9 mouse cellular contexts compared by ENCODE assay signal in the genomic region with DNA sequence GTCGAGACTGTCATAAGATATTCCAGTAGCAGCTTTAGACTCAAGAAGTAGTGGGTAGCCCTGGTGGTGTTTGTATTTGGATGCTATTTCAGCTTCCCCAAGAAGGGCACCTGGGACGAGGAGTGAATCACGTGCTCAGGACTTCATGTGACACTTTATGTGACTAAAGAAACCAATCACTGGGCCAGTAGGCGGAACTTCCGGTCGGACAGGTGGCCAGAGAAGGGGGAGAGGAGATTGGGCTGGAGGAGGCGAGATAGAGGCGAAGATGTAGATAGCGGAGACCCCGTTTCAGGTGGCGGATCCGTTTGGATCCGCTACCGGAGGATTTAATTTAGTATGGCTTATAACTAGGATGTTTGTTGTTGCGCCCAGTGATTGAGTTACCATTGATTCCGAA. TPM values are rescaled to one million over a fixed set of nuclear protein-coding genes. Genes with fewer than 3 reads are reported as not detected.
DNase-seq lines count a peak whose midpoint lies in the region; ATAC-seq lines count a peak whose summit lies in the region.
"Had no signal": no experiment of that assay in that cellular context is flagged by ENCODE, and none has a peak within 500 bp of the region (broad histone marks: within the 10 kb centered on the region; RNA-seq: fewer than 3 reads in every experiment).

No protein-coding gene starts in this region.

- H3K27me3 ChIP-seq in forebrain, embryonic 15.5 days, result no peaks in the 10 kb centered on the region
- H3K27me3 ChIP-seq in hindbrain, embryonic 13.5 days, result no peaks in the 10 kb centered on the region

- peak overlapping the region; percentile 40 for H3K4me3 ChIP-seq in forebrain, embryonic 15.5 days
- H3K4me3 ChIP-seq in hindbrain, embryonic 13.5 days, result peak overlapping the region; percentile 48
- peak overlapping the region; percentile 21; the same call in 1 of the 2 replicates for H3K4me3 ChIP-seq in macrophage (ENCODE audit: inconsistent target)

- peak overlapping the region; percentile 52 for H3K4me2 ChIP-seq in forebrain, embryonic 15.5 days (replicated peaks)
- H3K4me2 ChIP-seq in hindbrain, embryonic 13.5 days, result peak overlapping the region; percentile 67

- H3K9ac ChIP-seq in forebrain, embryonic 15.5 days (replicated peaks), result peak overlapping the region; percentile 17
- peak overlapping the region; percentile 72 for H3K9ac ChIP-seq in hindbrain, embryonic 13.5 days

- WGBS in forebrain, embryonic 15.5 days, result 21% methylated on average over 16 of the region's 16 CpGs
- WGBS in hindbrain, embryonic 13.5 days, result 24% methylated on average over 16 of the region's 16 CpGs
- WGBS in macrophage (ENCODE audit: missing documents), result 48% methylated on average over 16 of the region's 16 CpGs

- H3K79me2 ChIP-seq in macrophage (ENCODE audit: inconsistent target), result no peaks in the 10 kb centered on the region

- no peaks in the 10 kb centered on the region for H3K36me3 ChIP-seq in forebrain, embryonic 15.5 days
- no peaks in the 10 kb centered on the region for H3K36me3 ChIP-seq in hindbrain, embryonic 13.5 days
- no peaks in the 10 kb centered on the region for H3K36me3 ChIP-seq in macrophage (ENCODE audit: inconsistent target)

- H3K27ac ChIP-seq in forebrain, embryonic 15.5 days (replicated peaks), result no peak overlapping the region
- peak overlapping the region; percentile 44 for H3K27ac ChIP-seq in hindbrain, embryonic 13.5 days
- 0 out of 2 replicates have a peak overlapping the region, but pooled peaks have one; percentile 8 for H3K27ac ChIP-seq in macrophage

- DNase-seq in ZHBTc4 (ENCODE audit: low read depth, low spot score), result peak; percentile 82
- peak; percentile 55 for DNase-seq in c-Kit-positive CD71-positive TER-119-negative erythroid progenitor cells, embryonic 14.5 days (ENCODE audit: low read depth)
- DNase-seq in left cerebral cortex, postnatal 14 days (ENCODE audit: low spot score in 2 of 2), result peak; percentile 64 to 76
- peak; percentile 76 for DNase-seq in right cerebral cortex, postnatal 4 days

- no peaks in the 10 kb centered on the region for H3K9me3 ChIP-seq in forebrain, embryonic 15.5 days
- no peaks in the 10 kb centered on the region for H3K9me3 ChIP-seq in hindbrain, embryonic 13.5 days

- 0 out of 2 replicates have a peak, but pooled peaks cover 4% of the 10 kb centered on the region for H3K4me1 ChIP-seq in forebrain, embryonic 15.5 days
- 0 out of 2 replicates have a peak, but pooled peaks cover 8% of the 10 kb centered on the region for H3K4me1 ChIP-seq in hindbrain, embryonic 13.5 days (replicated peaks)

- intact Hi-C loops in left cerebral cortex, postnatal 14 days (cut with DNase I), result no loop called here

- peak; percentile 82 for ATAC-seq in forebrain, embryonic 15.5 days (replicated peaks)
- ATAC-seq in hindbrain, embryonic 13.5 days (ENCODE audit: low FRiP score), result peak; percentile 90
- ATAC-seq in megakaryocyte progenitor cell, adult 5-6 weeks (replicated peaks; ENCODE audit: poor library complexity), result no peak

RNA-seq across cellular contexts. Expression of a gene that starts 8.1 kb away (rescaled TPM):
- polyA plus RNA-seq in forebrain, embryonic 15.5 days (2015; fragmentation: Nextera tagmentation; extraction: Ambion mirVana), result 10.9 and 13.6 TPM in 2 replicates
- 10.8 and 12.0 TPM in 2 replicates for polyA plus RNA-seq in hindbrain, embryonic 13.5 days (2015; fragmentation: Nextera tagmentation; extraction: Ambion mirVana)
- total RNA-seq in left cerebral cortex, postnatal 14 days (2021), result 1 to 10 TPM; 3.0 to 4.0 TPM
- total RNA-seq in macrophage (2018; cell fraction: chromatin; rRNA removed), result 1 to 10 TPM in 1 of 26 experiments, under 1 TPM in 3, not detected in 22; 0.24 to 4.9 (median 0.27) TPM
- under 1 TPM in 1 of 26 experiments, not detected in 25; 0.06 TPM for total RNA-seq in macrophage (2018; cell fraction: cytosol; rRNA removed)
- under 1 TPM in 2 of 26 experiments, not detected in 24; 0.59 to 0.62 TPM for total RNA-seq in macrophage (2018; cell fraction: nucleus; rRNA removed)
- not detected in 3 replicates for polyA plus RNA-seq in macrophage (2018)
- not detected in 2 replicates for total RNA-seq in megakaryocyte progenitor cell, adult 5-6 weeks (2015)
- not detected in 2 replicates for total RNA-seq in megakaryocyte progenitor cell, adult 5-6 weeks (2017)

RNA-seq across cellular contexts. Expression of a gene that starts 26.2 kb away (rescaled TPM):
- 1.1 and 2.3 TPM in 2 replicates for polyA plus RNA-seq in forebrain, embryonic 15.5 days (2015; fragmentation: Nextera tagmentation; extraction: Ambion mirVana)
- 2.6 and 3.7 TPM in 2 replicates for polyA plus RNA-seq in hindbrain, embryonic 13.5 days (2015; fragmentation: Nextera tagmentation; extraction: Ambion mirVana)
- 1 to 10 TPM in 1 of 2 experiments, under 1 TPM in 1; 0.83 to 1.0 TPM for total RNA-seq in left cerebral cortex, postnatal 14 days (2021)
- 10 to 100 TPM in 25 of 26 experiments, 1 to 10 TPM in 1; 6.2 to 29.8 (median 17.8) TPM for total RNA-seq in macrophage (2018; cell fraction: chromatin; rRNA removed)
- 10 to 100 TPM; 12.7 to 18.6 (median 16.5) TPM for total RNA-seq in macrophage (2018; cell fraction: cytosol; rRNA removed)
- 10 to 100 TPM; 12.5 to 38.8 (median 17.8) TPM for total RNA-seq in macrophage (2018; cell fraction: nucleus; rRNA removed)
- 11.7 to 24.6 TPM (median 17.7 TPM) in 3 replicates for polyA plus RNA-seq in macrophage (2018)
- total RNA-seq in megakaryocyte progenitor cell, adult 5-6 weeks (2015), result 116 and 152 TPM in 2 replicates
- total RNA-seq in megakaryocyte progenitor cell, adult 5-6 weeks (2017), result 25.3 and 49.9 TPM in 2 replicates

RNA-seq across cellular contexts. Expression of a gene that starts 31.0 kb away (rescaled TPM):
- 2.9 and 4.0 TPM in 2 replicates for polyA plus RNA-seq in forebrain, embryonic 15.5 days (2015; fragmentation: Nextera tagmentation; extraction: Ambion mirVana)
- 5.3 and 6.0 TPM in 2 replicates for polyA plus RNA-seq in hindbrain, embryonic 13.5 days (2015; fragmentation: Nextera tagmentation; extraction: Ambion mirVana)
- 1 to 10 TPM; 5.1 to 6.6 TPM for total RNA-seq in left cerebral cortex, postnatal 14 days (2021)
- under 1 TPM in 7 of 26 experiments, not detected in 19; 0.18 to 0.42 (median 0.31) TPM for total RNA-seq in macrophage (2018; cell fraction: chromatin; rRNA removed)
- under 1 TPM in 4 of 26 experiments, not detected in 22; 0.03 to 0.19 (median 0.05) TPM for total RNA-seq in macrophage (2018; cell fraction: cytosol; rRNA removed)
- total RNA-seq in macrophage (2018; cell fraction: nucleus; rRNA removed), result under 1 TPM in 4 of 26 experiments, not detected in 22; 0.15 to 0.24 (median 0.17) TPM
- 0.04 to 0.07 TPM in 2 of 3 replicates, not detected in the other for polyA plus RNA-seq in macrophage (2018)
- 0.05 TPM in 1 of 2 replicates, not detected in the other for total RNA-seq in megakaryocyte progenitor cell, adult 5-6 weeks (2015)
- total RNA-seq in megakaryocyte progenitor cell, adult 5-6 weeks (2017), result not detected in 2 replicates

RNA-seq across cellular contexts. Expression of a gene that starts 38.9 kb away (rescaled TPM):
- polyA plus RNA-seq in forebrain, embryonic 15.5 days (2015; fragmentation: Nextera tagmentation; extraction: Ambion mirVana), result 10.5 and 10.7 TPM in 2 replicates
- 11.7 and 11.9 TPM in 2 replicates for polyA plus RNA-seq in hindbrain, embryonic 13.5 days (2015; fragmentation: Nextera tagmentation; extraction: Ambion mirVana)
- 1 to 10 TPM; 8.8 to 9.7 TPM for total RNA-seq in left cerebral cortex, postnatal 14 days (2021)
- total RNA-seq in macrophage (2018; cell fraction: chromatin; rRNA removed), result 1 to 10 TPM in 5 of 26 experiments, under 1 TPM in 18, not detected in 3; 0.11 to 4.0 (median 0.61) TPM
- 1 to 10 TPM in 9 of 26 experiments, under 1 TPM in 17; 0.23 to 1.5 (median 0.66) TPM for total RNA-seq in macrophage (2018; cell fraction: cytosol; rRNA removed)
- 1 to 10 TPM in 12 of 26 experiments, under 1 TPM in 14; 0.43 to 2.5 (median 0.90) TPM for total RNA-seq in macrophage (2018; cell fraction: nucleus; rRNA removed)
- 0.69 to 1.1 TPM (median 0.70 TPM) in 3 replicates for polyA plus RNA-seq in macrophage (2018)
- 2.8 and 3.9 TPM in 2 replicates for total RNA-seq in megakaryocyte progenitor cell, adult 5-6 weeks (2015)
- 1.9 and 2.7 TPM in 2 replicates for total RNA-seq in megakaryocyte progenitor cell, adult 5-6 weeks (2017)

RNA-seq across cellular contexts. Expression of a gene that starts 49.1 kb away (rescaled TPM):
- polyA plus RNA-seq in forebrain, embryonic 15.5 days (2015; fragmentation: Nextera tagmentation; extraction: Ambion mirVana), result 0.26 TPM in 1 of 2 replicates, not detected in the other
- 0.32 and 0.74 TPM in 2 replicates for polyA plus RNA-seq in hindbrain, embryonic 13.5 days (2015; fragmentation: Nextera tagmentation; extraction: Ambion mirVana)
- total RNA-seq in left cerebral cortex, postnatal 14 days (2021), result under 1 TPM; 0.24 to 0.40 TPM
- total RNA-seq in macrophage (2018; cell fraction: chromatin; rRNA removed), result under 1 TPM in 1 of 26 experiments, not detected in 25; 0.65 TPM
- total RNA-seq in macrophage (2018; cell fraction: cytosol; rRNA removed), result under 1 TPM; 0.11 to 0.69 (median 0.31) TPM
- total RNA-seq in macrophage (2018; cell fraction: nucleus; rRNA removed), result 1 to 10 TPM in 1 of 26 experiments, under 1 TPM in 11, not detected in 14; 0.29 to 1.1 (median 0.52) TPM
- polyA plus RNA-seq in macrophage (2018), result 0.25 to 0.33 TPM (median 0.32 TPM) in 3 replicates
- 18.5 and 19.9 TPM in 2 replicates for total RNA-seq in megakaryocyte progenitor cell, adult 5-6 weeks (2015)
- 31.4 and 42.4 TPM in 2 replicates for total RNA-seq in megakaryocyte progenitor cell, adult 5-6 weeks (2017)
- total RNA-seq: gastrocnemius, postnatal 36 days had no signal

Comparison
In these comparisons a context has a peak if more than half of its experiments do, and no peak if none do; other contexts are left out.
1. RNA of a gene that starts 8.1 kb away (polyA plus RNA-seq): 10.8 to 12.0 TPM in hindbrain, embryonic 13.5 days and 10.9 to 13.6 TPM in forebrain, embryonic 15.5 days; not detected in macrophage; every median in the first group is over 10 times any median in the second.
2. Peak in every context shown above with its lines, with median percentiles within 50 percentile points of each other: DNase-seq and H3K4me3 ChIP-seq.